Mouse (Mus musculus) B cell, adult 62 days (primary cell): ENCODE measurements around the gene Rgs9. TPM values are rescaled to one million over a fixed set of nuclear protein-coding genes. Genes with fewer than 3 reads are reported as not detected.

Experiments
- total RNA-seq: library from RNA; stranded (reverse); gene quantifications from 4 replicates; pipeline ENCODE4 v1.2.4, GENCODE M21; 2023

Rgs9 gene
- total RNA-seq = 0.20 to 0.94 TPM (median 0.54 TPM) in 4 replicates

DNA sequence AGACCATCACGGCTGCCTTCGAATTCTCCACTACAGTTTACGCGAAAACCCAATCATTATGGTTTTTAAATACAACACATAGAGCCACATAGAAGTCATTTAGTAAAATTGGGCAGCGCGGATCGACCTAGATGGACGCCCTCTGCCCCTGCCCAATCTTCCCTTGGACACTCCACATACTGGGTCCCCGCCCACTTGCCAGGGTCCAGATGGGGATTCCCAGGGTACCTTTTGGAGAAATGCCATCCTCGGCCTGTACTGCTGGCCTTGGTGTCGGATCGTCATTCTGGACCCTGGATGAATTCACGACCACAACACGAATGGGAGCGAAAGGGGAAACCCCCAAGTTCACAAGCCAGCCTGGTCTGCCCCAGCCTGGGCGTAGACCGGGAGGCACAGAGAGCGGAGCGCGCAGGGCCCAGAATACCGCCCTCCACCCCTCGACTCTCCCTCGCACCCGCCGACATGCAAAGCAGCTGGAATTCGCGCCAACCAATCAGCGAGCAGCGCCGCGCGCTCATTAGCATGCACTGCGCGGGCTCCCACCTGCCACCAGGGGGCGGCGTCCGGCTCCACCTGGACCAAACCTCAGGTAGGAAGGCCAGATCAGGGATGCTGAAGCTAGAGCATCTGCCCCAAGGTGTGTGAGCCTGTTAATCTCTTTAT lies at the start of gene Rgs9:
Gene Rgs9, minus strand, starts transcription at position 420 of the 666 bp plus-strand sequence.

Other genes with a start within 250 kb of the Rgs9 start
- not detected in 4 replicates for gene E030025P04Rik, start 153.8 kb downstream of the Rgs9 start, total RNA-seq
- gene Gna13, start 64.7 kb upstream of the Rgs9 start, total RNA-seq = 154 to 171 TPM (median 168 TPM) in 4 replicates
- gene 9930022D16Rik, start 115.8 kb upstream of the Rgs9 start, total RNA-seq = 0.91 to 1.3 TPM (median 1.1 TPM) in 4 replicates
- gene Amz2, start 127.8 kb upstream of the Rgs9 start, total RNA-seq = 28.5 to 30.9 TPM (median 29.0 TPM) in 4 replicates
- 2.8 to 6.2 TPM (median 4.5 TPM) in 4 replicates for gene Arsg, start 175.2 kb upstream of the Rgs9 start, total RNA-seq
- gene Slc16a6, start 175.5 kb upstream of the Rgs9 start, total RNA-seq = 106 to 118 TPM (median 113 TPM) in 4 replicates